Mouse (Mus musculus) kidney, adult 2 months (tissue): ENCODE data around the gene Jak3. TPM values are rescaled to one million over a fixed set of nuclear protein-coding genes. Genes with fewer than 3 reads are reported as not detected.
A peak's percentile ranks its signal among the peaks of the same experiment; 100 is the strongest.

ENCODE experiments used
- DNase-seq: peaks from one replicate; pipeline ENCODE4 v3.0.0; 2021
- H3K27ac ChIP-seq: fragments of 200-500 bp; 2 replicates; pipeline ENCODE4 v1.5.1; 2012; ENCODE audit warnings: low read depth, low read length, control low read depth, inconsistent platforms; ENCODE audit not compliant: insufficient read depth
- H3K27me3 ChIP-seq: fragments of 200-500 bp; replicated peaks from 2 replicates; pipeline ENCODE4 v1.6.1; 2012; ENCODE audit warnings: mild to moderate bottlenecking, moderate library complexity, low read length, inconsistent platforms; ENCODE audit not compliant: control insufficient read depth, insufficient read depth
- H3K36me3 ChIP-seq: fragments of 200-500 bp; 2 replicates; pipeline ENCODE4 v1.6.1; 2012; ENCODE audit warnings: mild to moderate bottlenecking, moderate library complexity, low read length, inconsistent platforms; ENCODE audit not compliant: control insufficient read depth, insufficient read depth
- H3K4me1 ChIP-seq: fragments of 200-500 bp; 2 replicates; pipeline ENCODE4 v1.6.1; 2011; ENCODE audit warnings: low read length; ENCODE audit not compliant: control insufficient read depth, insufficient read depth
- H3K4me3 ChIP-seq: fragments of 200-500 bp; 2 replicates; pipeline ENCODE4 v1.5.1; 2011; ENCODE audit warnings: mild to moderate bottlenecking, low read depth, low read length, control low read depth; ENCODE audit not compliant: insufficient read depth
- CTCF ChIP-seq: fragments of 200-500 bp; conservative IDR thresholded peaks from 2 replicates; pipeline ENCODE4 v1.5.1; 2011; ENCODE audit warnings: low read depth, mild to moderate bottlenecking, control low read depth, low read length, moderate library complexity, mixed read lengths; ENCODE audit not compliant: insufficient read depth, insufficient read length
- POLR2A ChIP-seq: fragments of 200-500 bp; IDR thresholded peaks from one replicate; pipeline ENCODE4 v1.6.1; 2011; ENCODE audit warnings: low read depth, low read length, control low read depth
- WGBS: fragments of 180-500 bp; shearing (Covaris S2); methylation state at CpG from one replicate; pipeline ENCODE4 v1.1.7; 2018; 5-methylcytosine and 5-hydroxymethylcytosine counted together
- polyA plus RNA-seq: library from polyadenylated mRNA; depleted of rRNA; stranded (reverse); fragments of >200 nt; gene quantifications from 2 replicates; pipeline ENCODE4 v1.2.3, GENCODE M21; 2012

Gene Jak3
- polyA plus RNA-seq, 1 experiment = 15.1 TPM

- H3K27ac ChIP-seq = no peak overlapping the region
- no peak for DNase-seq
- H3K4me1 ChIP-seq = peaks cover 5% of the 10 kb centered on the region; the same call in 1 of the 2 replicates
- no peaks in the 10 kb centered on the region for H3K27me3 ChIP-seq
- WGBS = 38% methylated on average over 45 of the region's 46 CpGs
- no peaks in the 10 kb centered on the region for H3K36me3 ChIP-seq
- no peak for TF ChIP-seq POLR2A
- H3K4me3 ChIP-seq = no peak overlapping the region
These were observed 3.6 kb downstream of the Jak3 start for GRCm38 (mm10) chr8:71679550-71680168.

DNA sequence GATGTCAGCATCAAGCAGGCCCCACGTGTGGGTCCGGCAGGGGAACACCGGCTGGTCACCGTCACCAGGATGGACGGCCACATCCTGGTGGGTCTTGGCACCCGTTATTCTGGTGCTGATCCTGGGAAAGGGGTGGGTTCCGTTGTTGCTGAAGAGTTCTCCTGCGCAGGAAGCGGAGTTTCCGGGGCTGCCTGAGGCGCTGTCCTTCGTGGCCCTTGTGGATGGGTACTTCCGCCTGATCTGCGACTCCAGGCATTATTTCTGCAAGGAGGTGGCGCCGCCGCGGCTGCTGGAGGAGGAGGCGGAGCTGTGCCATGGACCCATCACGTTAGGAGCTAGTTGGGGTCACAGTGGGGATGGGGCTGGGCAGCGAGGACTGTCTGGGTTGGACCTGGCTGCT lies 4.4 kb downstream of the Jak3 start:
- Histone ChIP-seq H3K4me1 (peaks cover 5% of the 10 kb centered on the region; the same call in 1 of the 2 replicates), H3K27ac (0 out of 2 replicates have a peak overlapping the region, but pooled peaks have one; percentile 36), H3K36me3 (no peaks in the 10 kb centered on the region), H3K27me3 (no peaks in the 10 kb centered on the region), H3K4me3 (no peak overlapping the region)
- peak; percentile 70 for DNase-seq
- WGBS = 32% methylated on average over 21 of the region's 21 CpGs
- TF ChIP-seq CTCF (no peak), POLR2A (no peak)

- DNase-seq = peak; percentile 38
- H3K27me3 ChIP-seq = no peaks in the 10 kb centered on the region
These were observed 5.3 kb downstream of the Jak3 start for GRCm38 (mm10) chr8:71681369-71681915.

DNA sequence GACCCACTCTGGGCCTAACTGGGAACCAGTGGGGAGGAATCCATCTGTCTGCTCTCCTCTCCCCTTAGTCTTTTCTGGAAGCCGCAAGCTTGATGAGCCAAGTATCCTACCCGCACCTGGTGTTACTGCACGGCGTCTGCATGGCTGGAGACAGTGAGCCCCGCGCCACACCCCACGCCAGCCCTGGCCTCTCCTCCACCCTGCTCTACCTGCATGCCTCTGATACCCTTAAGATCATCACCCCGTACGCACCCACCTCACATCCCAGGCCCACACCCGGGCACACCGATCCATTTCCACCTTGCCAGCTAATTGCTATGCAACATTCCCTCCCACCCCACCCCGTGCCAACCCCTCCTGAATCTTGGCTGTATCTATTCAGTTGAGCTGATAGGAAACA lies 6.7 kb downstream of the Jak3 start:
- no peak for DNase-seq
- no peaks in the 10 kb centered on the region for H3K4me1 ChIP-seq
- TF ChIP-seq POLR2A (no peak), CTCF (no peak)
- H3K27ac ChIP-seq = no peak overlapping the region
- WGBS = 83% methylated on average over 12 of the region's 12 CpGs
- no peaks in the 10 kb centered on the region for H3K36me3 ChIP-seq
- H3K4me3 ChIP-seq = no peak overlapping the region
- H3K27me3 ChIP-seq = no peaks in the 10 kb centered on the region

More at GRCm38 (mm10) chr8:71681369-71681915, 5.3 kb downstream of the Jak3 start:
- TF ChIP-seq CTCF (no peak), POLR2A (no peak)
- Histone ChIP-seq H3K27ac (no peak overlapping the region; the same call in 1 of the 2 replicates), H3K4me3 (no peak overlapping the region), H3K36me3 (no peaks in the 10 kb centered on the region), H3K4me1 (no peaks in the 10 kb centered on the region)
- 28% methylated on average over 18 of the region's 18 CpGs for WGBS

DNA sequence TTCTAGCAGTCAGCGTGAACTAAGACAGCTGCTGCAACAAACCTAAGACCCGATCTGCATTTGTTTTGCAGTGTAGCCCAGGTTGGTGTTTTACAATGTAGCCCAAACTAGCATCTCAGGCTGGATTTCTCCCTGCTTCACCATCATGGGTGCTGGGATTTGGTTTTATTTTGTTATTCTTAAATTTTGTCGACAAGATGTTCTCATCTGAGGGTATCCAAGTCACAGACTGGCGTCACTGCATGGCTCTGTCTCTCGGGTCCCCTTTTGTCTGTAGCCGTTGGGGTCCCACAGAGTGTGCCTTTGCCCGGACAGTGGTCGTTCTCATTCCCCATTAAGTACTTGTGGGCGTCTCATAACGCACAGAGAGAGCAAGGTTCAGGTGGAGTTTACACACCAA lies 8.6 kb downstream of the Jak3 start:
- Histone ChIP-seq H3K27me3 (no peaks in the 10 kb centered on the region), H3K27ac (no peak overlapping the region), H3K4me1 (no peaks in the 10 kb centered on the region)

DNA sequence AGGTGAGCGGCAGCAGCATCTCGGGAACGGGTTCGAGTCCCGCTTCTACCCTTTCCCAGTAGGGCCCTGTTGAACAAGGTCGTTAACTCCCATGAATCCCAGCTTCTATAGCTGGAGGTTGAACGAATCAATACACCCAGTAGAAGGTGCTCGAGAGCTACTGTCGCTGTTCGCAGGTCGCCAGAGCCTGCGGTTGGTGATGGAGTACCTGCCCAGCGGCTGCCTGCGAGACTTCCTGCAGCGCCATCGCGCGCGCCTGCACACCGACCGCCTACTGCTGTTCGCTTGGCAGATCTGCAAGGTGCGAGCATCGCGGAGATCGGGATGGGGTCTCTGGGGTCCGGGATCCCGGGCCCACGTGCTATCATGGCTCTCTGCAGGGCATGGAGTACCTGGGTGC lies 9.5 kb downstream of the Jak3 start:
- Histone ChIP-seq H3K36me3 (no peaks in the 10 kb centered on the region), H3K27ac (no peak overlapping the region), H3K27me3 (no peaks in the 10 kb centered on the region), H3K4me3 (no peak overlapping the region), H3K4me1 (no peaks in the 10 kb centered on the region)
- no peak for DNase-seq
- WGBS = 25% methylated on average over 29 of the region's 29 CpGs
- no peak for TF ChIP-seq POLR2A
- no peak for TF ChIP-seq CTCF

More for the DNA sequence above, 8.6 kb downstream of the Jak3 start:
- no peak overlapping the region for H3K4me3 ChIP-seq
- 41% methylated on average over 10 of the region's 10 CpGs for WGBS
- DNase-seq = no peak
- TF ChIP-seq CTCF (no peak), POLR2A (no peak)
- H3K36me3 ChIP-seq = no peaks in the 10 kb centered on the region

DNA sequence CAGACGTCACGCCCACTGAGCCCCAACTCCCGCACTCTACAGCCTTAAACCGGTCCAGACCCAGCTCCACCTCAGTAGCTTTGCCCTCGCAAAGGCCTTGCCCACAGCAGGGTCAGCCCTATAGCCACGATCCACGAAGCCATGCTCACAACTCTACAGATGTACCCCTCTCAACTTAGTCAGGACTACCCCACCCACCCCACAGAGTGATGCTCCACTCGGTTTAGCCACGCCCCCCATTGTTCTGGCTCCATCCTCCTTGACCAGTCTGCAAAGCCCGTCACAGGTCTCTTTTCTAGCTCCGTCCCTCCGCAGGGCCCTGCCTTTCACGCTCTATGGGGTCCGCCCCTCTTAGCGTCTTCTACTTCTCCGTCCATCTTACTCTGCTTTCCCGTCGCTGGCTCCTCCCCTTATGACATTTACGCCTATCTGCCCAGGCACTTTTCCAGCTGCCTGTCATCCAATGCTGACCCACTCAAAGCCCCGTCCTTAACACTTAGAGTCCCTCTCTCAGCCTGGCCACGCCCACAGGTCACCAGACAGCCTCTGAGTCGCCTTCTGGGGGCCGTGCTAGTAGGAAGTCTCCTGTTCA lies 10.1 kb downstream of the Jak3 start:
- Histone ChIP-seq H3K27ac (no peak overlapping the region), H3K4me3 (no peak overlapping the region), H3K36me3 (no peaks in the 10 kb centered on the region), H3K27me3 (no peaks in the 10 kb centered on the region), H3K4me1 (no peaks in the 10 kb centered on the region)
- TF ChIP-seq POLR2A (no peak), CTCF (no peak)
- DNase-seq = no peak
- 17% methylated on average over 23 of the region's 23 CpGs for WGBS
